Comparison of ENCODE assay signal across 28 mouse cellular contexts in genomic region chr6:42360231-42360840, GRCm38 (mm10). TPM values are rescaled to one million over a fixed set of nuclear protein-coding genes. Genes with fewer than 3 reads are reported as not detected.
DNase-seq lines count a peak whose midpoint lies in the region; ATAC-seq and TF ChIP-seq lines count a peak whose summit lies in the region.
"Had no signal": no experiment of that assay in that cellular context is flagged by ENCODE, and none has a peak within 500 bp of the region (broad histone marks: within the 10 kb centered on the region; RNA-seq: fewer than 3 reads in every experiment).

No protein-coding gene starts in this region.

- no peak overlapping the region for H3K9ac ChIP-seq in heart, embryonic 12.5 days
- no peak overlapping the region for H3K9ac ChIP-seq in lung, embryonic 14.5 days
- no peak overlapping the region for H3K9ac ChIP-seq in forebrain, embryonic 11.5 days (ENCODE audit: low read length)
- H3K9ac ChIP-seq: embryonic facial prominence, embryonic 15.5 days; liver, postnatal 0 days had no signal

- ATAC-seq in heart, embryonic 12.5 days (ENCODE audit: insufficient number of reproducible peaks, low FRiP score), result no peak
- ATAC-seq in lung, embryonic 14.5 days (ENCODE audit: insufficient read depth), result no peak
- no peak for ATAC-seq in forebrain, embryonic 11.5 days (replicated peaks; ENCODE audit: low FRiP score)
- ATAC-seq: forebrain, embryonic 16.5 days; hindbrain, postnatal 0 days; intestine, embryonic 16.5 days; liver, postnatal 0 days; midbrain, embryonic 16.5 days had no signal

- TF ChIP-seq CTCF in lung, embryonic 14.5 days (IDR thresholded peaks at IDR 0.05; ENCODE audit: low read depth), result no peak
- TF ChIP-seq CTCF in lung, adult 2 months (IDR thresholded peaks at IDR 0.05; ENCODE audit: insufficient read depth, low read length), result no peak
- TF ChIP-seq CTCF in embryonic fibroblast, embryonic 13.5 days (IDR thresholded peaks at IDR 0.05; ENCODE audit: borderline replicate concordance, insufficient read depth, low read length), result no peak

- intact Hi-C loops in heart, postnatal 25 days (cut with DNase I), result no loop called here

- 93% methylated on average over 6 of the region's 6 CpGs for WGBS in heart, embryonic 12.5 days
- 80% methylated on average over 6 of the region's 6 CpGs for WGBS in lung, embryonic 14.5 days
- 77% methylated on average over 6 of the region's 6 CpGs for WGBS in lung, adult 2 months
- 94% methylated on average over 6 of the region's 6 CpGs for WGBS in forebrain, embryonic 11.5 days

- H3K4me2 ChIP-seq in heart, embryonic 12.5 days, result no peak overlapping the region
- no peak overlapping the region for H3K4me2 ChIP-seq in lung, embryonic 14.5 days
- no peak overlapping the region for H3K4me2 ChIP-seq in forebrain, embryonic 11.5 days (ENCODE audit: low read depth, low read length, severe bottlenecking)
- H3K4me2 ChIP-seq: embryonic facial prominence, embryonic 15.5 days had no signal

- H3K27ac ChIP-seq in heart, embryonic 12.5 days (ENCODE audit: poor library complexity, severe bottlenecking), result peak overlapping the region; percentile 76; the same call in 1 of the 2 replicates
- peak overlapping the region; percentile 69; the same call in 1 of the 2 replicates for H3K27ac ChIP-seq in lung, embryonic 14.5 days (ENCODE audit: low read depth)
- peak overlapping the region; percentile 76 for H3K27ac ChIP-seq in embryonic fibroblast, embryonic 13.5 days (ENCODE audit: insufficient read depth, low read length)
- H3K27ac ChIP-seq in forebrain, embryonic 11.5 days (ENCODE audit: low read depth, low read length), result no peak overlapping the region
- H3K27ac ChIP-seq: embryonic facial prominence, embryonic 15.5 days; hindbrain, postnatal 0 days; layer of hippocampus, adult 2 months; limb, embryonic 10.5 days; macrophage had no signal

- H3K4me3 ChIP-seq in heart, embryonic 12.5 days, result no peak overlapping the region
- H3K4me3 ChIP-seq in lung, embryonic 14.5 days (ENCODE audit: low read depth, low read length), result no peak overlapping the region
- H3K4me3 ChIP-seq in lung, adult 2 months (replicated peaks; ENCODE audit: extremely low read depth, low read depth, low read length), result no peak overlapping the region
- no peak overlapping the region for H3K4me3 ChIP-seq in embryonic fibroblast, embryonic 13.5 days (ENCODE audit: insufficient read depth, low read length)
- H3K4me3 ChIP-seq in forebrain, embryonic 11.5 days (ENCODE audit: low read depth, low read length), result no peak overlapping the region
- H3K4me3 ChIP-seq: embryonic facial prominence, embryonic 15.5 days; layer of hippocampus, adult 2 months; limb, embryonic 10.5 days had no signal

- H3K36me3 ChIP-seq in heart, embryonic 12.5 days, result peaks cover 67% of the 10 kb centered on the region
- H3K36me3 ChIP-seq in lung, embryonic 14.5 days (ENCODE audit: insufficient read depth), result peaks cover 71% of the 10 kb centered on the region
- H3K36me3 ChIP-seq in forebrain, embryonic 11.5 days (ENCODE audit: control insufficient read depth, insufficient read depth, low read length), result peaks cover 8% of the 10 kb centered on the region; the same call in 1 of the 2 replicates

- peaks cover 81% of the 10 kb centered on the region for H3K4me1 ChIP-seq in heart, embryonic 12.5 days (replicated peaks)
- 0 out of 2 replicates have a peak, but pooled peaks cover 11% of the 10 kb centered on the region for H3K4me1 ChIP-seq in lung, embryonic 14.5 days (ENCODE audit: insufficient read depth)
- peaks cover 10% of the 10 kb centered on the region for H3K4me1 ChIP-seq in lung, adult 2 months (ENCODE audit: control insufficient read depth, insufficient read depth, low read length)
- peaks cover 15% of the 10 kb centered on the region; the same call in 1 of the 2 replicates for H3K4me1 ChIP-seq in embryonic fibroblast, embryonic 13.5 days (ENCODE audit: control insufficient read depth, insufficient read depth, low read length)
- H3K4me1 ChIP-seq in forebrain, embryonic 11.5 days (replicated peaks; ENCODE audit: control insufficient read depth, insufficient read depth, low read length), result no peaks in the 10 kb centered on the region
- H3K4me1 ChIP-seq: embryonic facial prominence, embryonic 15.5 days had no signal

- H3K27me3 ChIP-seq in heart, embryonic 12.5 days (replicated peaks), result no peaks in the 10 kb centered on the region
- no peaks in the 10 kb centered on the region for H3K27me3 ChIP-seq in lung, embryonic 14.5 days (ENCODE audit: insufficient read depth, low read length)
- no peaks in the 10 kb centered on the region for H3K27me3 ChIP-seq in forebrain, embryonic 11.5 days (ENCODE audit: control insufficient read depth, insufficient read depth, low read length)
- H3K27me3 ChIP-seq: embryonic facial prominence, embryonic 15.5 days had no signal

- DNase-seq in heart, postnatal 25 days (ENCODE audit: low spot score), result no peak
- DNase-seq in lung, embryonic 14.5 days, result no peak
- DNase-seq in lung, adult 2 months, result no peak
- peak; percentile 46 for DNase-seq in NIH3T3 (ENCODE audit: low read depth)
- DNase-seq in forebrain, embryonic 11.5 days (ENCODE audit: low spot score), result no peak
- DNase-seq: adrenal gland, postnatal 14 days; cerebellum, adult 9-10 months; gastrocnemius, postnatal 14 days; kidney, adult 9 months; liver; liver, postnatal 0 days had no signal

- H3K9me3 ChIP-seq in heart, embryonic 12.5 days (replicated peaks), result no peaks in the 10 kb centered on the region
- no peaks in the 10 kb centered on the region for H3K9me3 ChIP-seq in lung, embryonic 14.5 days (ENCODE audit: low read depth, low read length)
- no peaks in the 10 kb centered on the region for H3K9me3 ChIP-seq in forebrain, embryonic 11.5 days (ENCODE audit: control insufficient read depth, low read length)
- H3K9me3 ChIP-seq: embryonic facial prominence, embryonic 15.5 days; limb, embryonic 10.5 days had no signal

- TF ChIP-seq POLR2A in lung, adult 2 months (IDR thresholded peaks at IDR 0.05; ENCODE audit: borderline replicate concordance, extremely low read depth, low read depth, low read length), result no peak
- TF ChIP-seq POLR2A in embryonic fibroblast, embryonic 13.5 days (IDR thresholded peaks at IDR 0.05; ENCODE audit: low read depth, low read length), result no peak; the same call in 1 of the 2 replicates

RNA-seq across cellular contexts. Expression of gene Zyx, which starts 10.9 kb away (rescaled TPM):
- 213 and 219 TPM in 2 replicates for polyA plus RNA-seq in heart, embryonic 12.5 days (2016; fragmentation: Nextera tagmentation; extraction: Ambion mirVana)
- total RNA-seq in heart, postnatal 25 days (2021), result 10 to 100 TPM; 57.1 to 59.8 TPM
- polyA plus RNA-seq in lung, embryonic 14.5 days (2014; fragmentation: Nextera tagmentation; extraction: Ambion mirVana), result 194 and 198 TPM in 2 replicates
- polyA plus RNA-seq in lung, adult 2 months (2012; rRNA removed), result 311 and 352 TPM in 2 replicates
- polyA plus RNA-seq in embryonic fibroblast, embryonic 13.5 days (2011; ENCODE audit: insufficient read length, low read depth, missing spikeins), result 250 and 305 TPM in 2 replicates
- polyA plus RNA-seq in forebrain, embryonic 11.5 days (2014; fragmentation: Nextera tagmentation; extraction: Ambion mirVana), result 86.1 and 90.0 TPM in 2 replicates

RNA-seq across cellular contexts. Expression of gene Epha1, which starts 12.7 kb away (rescaled TPM):
- polyA plus RNA-seq in heart, embryonic 12.5 days (2016; fragmentation: Nextera tagmentation; extraction: Ambion mirVana), result 4.7 and 5.5 TPM in 2 replicates
- under 1 TPM; 0.26 to 0.31 TPM for total RNA-seq in heart, postnatal 25 days (2021)
- polyA plus RNA-seq in lung, embryonic 14.5 days (2014; fragmentation: Nextera tagmentation; extraction: Ambion mirVana), result 5.7 and 7.0 TPM in 2 replicates
- polyA plus RNA-seq in lung, adult 2 months (2012; rRNA removed), result 22.4 and 26.7 TPM in 2 replicates
- 2.1 and 5.2 TPM in 2 replicates for polyA plus RNA-seq in embryonic fibroblast, embryonic 13.5 days (2011; ENCODE audit: insufficient read length, low read depth, missing spikeins)
- polyA plus RNA-seq in forebrain, embryonic 11.5 days (2014; fragmentation: Nextera tagmentation; extraction: Ambion mirVana), result 0.24 and 0.27 TPM in 2 replicates
- total RNA-seq: common myeloid progenitor, adult 5-6 weeks; layer of hippocampus, adult 2 months had no signal
- polyA plus RNA-seq: macrophage had no signal

RNA-seq across cellular contexts. Expression of gene Fam131b, which starts 35.9 kb away (rescaled TPM):
- polyA plus RNA-seq in heart, embryonic 12.5 days (2016; fragmentation: Nextera tagmentation; extraction: Ambion mirVana), result 0.37 and 0.52 TPM in 2 replicates
- total RNA-seq in heart, postnatal 25 days (2021), result 1 to 10 TPM in 1 of 2 experiments, under 1 TPM in 1; 0.59 to 1.1 TPM
- 0.11 and 0.13 TPM in 2 replicates for polyA plus RNA-seq in lung, embryonic 14.5 days (2014; fragmentation: Nextera tagmentation; extraction: Ambion mirVana)
- 0.42 and 0.45 TPM in 2 replicates for polyA plus RNA-seq in lung, adult 2 months (2012; rRNA removed)
- polyA plus RNA-seq in embryonic fibroblast, embryonic 13.5 days (2011; ENCODE audit: insufficient read length, low read depth, missing spikeins), result 5.7 and 6.7 TPM in 2 replicates
- 2.8 and 3.0 TPM in 2 replicates for polyA plus RNA-seq in forebrain, embryonic 11.5 days (2014; fragmentation: Nextera tagmentation; extraction: Ambion mirVana)
- total RNA-seq: common myeloid progenitor, adult 5-6 weeks had no signal
- polyA plus RNA-seq: liver, postnatal 0 days; macrophage had no signal

RNA-seq across cellular contexts. Expression of gene Tas2r143, which starts 39.7 kb away (rescaled TPM):
- polyA plus RNA-seq in heart, embryonic 12.5 days (2016; fragmentation: Nextera tagmentation; extraction: Ambion mirVana), result not detected in 2 replicates
- under 1 TPM in 1 of 2 experiments, not detected in 1; 0.39 TPM for total RNA-seq in heart, postnatal 25 days (2021)
- not detected in 2 replicates for polyA plus RNA-seq in lung, embryonic 14.5 days (2014; fragmentation: Nextera tagmentation; extraction: Ambion mirVana)
- 0.63 and 0.92 TPM in 2 replicates for polyA plus RNA-seq in lung, adult 2 months (2012; rRNA removed)
- not detected in 2 replicates for polyA plus RNA-seq in embryonic fibroblast, embryonic 13.5 days (2011; ENCODE audit: insufficient read length, low read depth, missing spikeins)
- not detected in 2 replicates for polyA plus RNA-seq in forebrain, embryonic 11.5 days (2014; fragmentation: Nextera tagmentation; extraction: Ambion mirVana)
- total RNA-seq: common myeloid progenitor, adult 5-6 weeks; hindbrain, postnatal 0 days; layer of hippocampus, adult 2 months; layer of hippocampus, postnatal 25 days had no signal
- polyA plus RNA-seq: embryonic facial prominence, embryonic 15.5 days; forebrain, embryonic 16.5 days; hindbrain, embryonic 11.5 days; hindbrain, postnatal 0 days; intestine, embryonic 16.5 days; limb, embryonic 10.5 days; liver, postnatal 0 days; macrophage; midbrain, embryonic 16.5 days; neural tube, embryonic 14.5 days; small intestine, adult 2 months; stomach, embryonic 16.5 days; thymus, postnatal 0 days had no signal

RNA-seq across cellular contexts. Expression of gene Tas2r135, which starts 44.9 kb away (rescaled TPM):
- not detected in 2 replicates for polyA plus RNA-seq in heart, embryonic 12.5 days (2016; fragmentation: Nextera tagmentation; extraction: Ambion mirVana)
- total RNA-seq in heart, postnatal 25 days (2021), result not detected
- polyA plus RNA-seq in lung, embryonic 14.5 days (2014; fragmentation: Nextera tagmentation; extraction: Ambion mirVana), result not detected in 2 replicates
- 0.50 TPM in 1 of 2 replicates, not detected in the other for polyA plus RNA-seq in lung, adult 2 months (2012; rRNA removed)
- polyA plus RNA-seq in embryonic fibroblast, embryonic 13.5 days (2011; ENCODE audit: insufficient read length, low read depth, missing spikeins), result not detected in 2 replicates
- polyA plus RNA-seq in forebrain, embryonic 11.5 days (2014; fragmentation: Nextera tagmentation; extraction: Ambion mirVana), result not detected in 2 replicates
- total RNA-seq: common myeloid progenitor, adult 5-6 weeks; gastrocnemius, postnatal 14 days; hindbrain, postnatal 0 days; layer of hippocampus, adult 2 months; layer of hippocampus, postnatal 25 days had no signal
- polyA plus RNA-seq: embryonic facial prominence, embryonic 15.5 days; forebrain, embryonic 16.5 days; hindbrain, postnatal 0 days; intestine, embryonic 16.5 days; limb, embryonic 10.5 days; liver, postnatal 0 days; macrophage; midbrain, embryonic 16.5 days; neural tube, embryonic 14.5 days; small intestine, adult 2 months; stomach, embryonic 16.5 days; thymus, postnatal 0 days had no signal
